In the genomic region with DNA sequence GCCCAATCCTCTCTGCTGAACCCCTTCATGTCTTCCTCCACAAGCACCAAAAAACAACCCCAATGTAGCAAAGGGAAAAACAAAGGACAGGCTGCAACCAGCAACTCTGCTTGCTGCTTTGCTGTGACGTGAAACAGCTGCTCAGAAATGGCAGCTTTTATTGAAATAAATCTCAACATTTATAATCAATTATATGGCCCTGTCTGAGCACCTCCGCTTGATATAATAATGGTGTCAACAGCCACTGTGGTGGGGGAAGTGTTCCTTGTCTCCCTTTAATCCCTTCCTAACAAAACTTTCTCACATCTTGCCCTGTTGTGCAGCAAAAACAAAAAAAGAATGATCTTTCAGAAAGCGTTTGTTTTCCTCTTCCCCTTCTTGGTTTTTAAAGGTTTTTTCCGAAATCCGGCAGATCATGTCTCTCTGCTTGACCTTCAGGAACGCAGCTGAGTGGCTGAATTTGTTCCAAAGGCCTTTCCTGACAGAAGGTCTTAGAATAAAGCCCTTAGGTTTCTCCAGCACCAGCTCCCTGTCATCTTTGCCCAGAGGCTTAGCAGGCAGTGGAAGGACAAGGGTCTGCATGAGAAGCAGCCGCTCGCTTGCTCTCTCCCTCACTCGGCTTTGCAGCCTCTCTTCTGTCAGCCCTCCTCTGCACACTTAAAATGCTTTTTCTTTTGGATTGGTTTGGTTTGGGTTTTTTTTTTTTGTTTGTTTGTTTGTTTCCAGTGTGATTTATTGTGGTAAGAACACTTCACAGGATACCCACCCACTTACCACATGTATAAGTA, we compare ENCODE assay signal across 25 mouse cellular contexts.
DNase-seq lines count a peak whose midpoint lies in the region; ATAC-seq and TF ChIP-seq lines count a peak whose summit lies in the region.
"Had no signal": no experiment of that assay in that cellular context is flagged by ENCODE, and none has a peak within 500 bp of the region (broad histone marks: within the 10 kb centered on the region; RNA-seq: fewer than 3 reads in every experiment).

No protein-coding gene starts in this region.

- no peak overlapping the region for H3K9ac ChIP-seq in hindbrain, postnatal 0 days (replicated peaks; ENCODE audit: low read length)
- no peak overlapping the region for H3K9ac ChIP-seq in hindbrain, embryonic 16.5 days (ENCODE audit: low read depth, low read length)
- H3K9ac ChIP-seq: heart, embryonic 13.5 days; hindbrain, embryonic 12.5 days; limb, embryonic 13.5 days; liver, embryonic 12.5 days had no signal

- no peaks in the 10 kb centered on the region for H3K27me3 ChIP-seq in hindbrain, postnatal 0 days (ENCODE audit: insufficient read depth, low read length)
- no peaks in the 10 kb centered on the region for H3K27me3 ChIP-seq in hindbrain, embryonic 16.5 days (replicated peaks; ENCODE audit: control insufficient read depth, insufficient read depth, low read length)
- H3K27me3 ChIP-seq: CH12.LX; heart, embryonic 13.5 days; hindbrain, embryonic 12.5 days; limb, embryonic 13.5 days; liver, embryonic 12.5 days had no signal

- no peaks in the 10 kb centered on the region for H3K4me1 ChIP-seq in hindbrain, postnatal 0 days (ENCODE audit: insufficient read depth, low read length)
- H3K4me1 ChIP-seq in hindbrain, embryonic 16.5 days (ENCODE audit: control insufficient read depth, insufficient read depth, low read depth, low read length), result no peaks in the 10 kb centered on the region; the same call in 1 of the 2 replicates
- H3K4me1 ChIP-seq: heart, embryonic 13.5 days; hindbrain, embryonic 12.5 days; liver, embryonic 12.5 days had no signal

- no peaks in the 10 kb centered on the region for H3K36me3 ChIP-seq in hindbrain, postnatal 0 days (ENCODE audit: insufficient read depth, low read length)
- no peaks in the 10 kb centered on the region for H3K36me3 ChIP-seq in hindbrain, embryonic 16.5 days (ENCODE audit: control insufficient read depth, insufficient read depth, low read length)
- H3K36me3 ChIP-seq: G1E; heart, embryonic 13.5 days; hindbrain, embryonic 12.5 days; limb, embryonic 13.5 days; liver, embryonic 12.5 days had no signal

- peak; percentile 9 to 19 for DNase-seq in adrenal gland, postnatal 36 days
- DNase-seq in adrenal gland, adult 8-10 months, result no peak
- DNase-seq in hindbrain, postnatal 0 days (ENCODE audit: low spot score), result peak; percentile 3
- peak; percentile 18 to 31 for DNase-seq in kidney, postnatal 4 days
- no peak for DNase-seq in kidney, adult 9 months
- peak; percentile 45 for DNase-seq in brain, embryonic 14.5 days (ENCODE audit: low read depth)
- no peak for DNase-seq in gastrocnemius, adult 8-10 months (ENCODE audit: low spot score in 2 of 2)
- DNase-seq: cerebellum, adult 2 months; gastrocnemius, postnatal 36 days; heart, adult 2 months; heart, postnatal 14 days; layer of hippocampus, adult 9-11 months; lung, adult 18-20 months; right cerebral cortex, postnatal 14 days; thymus, adult 2 months; thymus, postnatal 4 days had no signal

- H3K4me3 ChIP-seq in hindbrain, postnatal 0 days (ENCODE audit: low read length), result no peak overlapping the region
- H3K4me3 ChIP-seq in hindbrain, embryonic 16.5 days (ENCODE audit: low read length), result no peak overlapping the region
- H3K4me3 ChIP-seq: heart, adult 2 months; heart, embryonic 13.5 days; hindbrain, embryonic 12.5 days; limb, embryonic 13.5 days; liver, embryonic 12.5 days had no signal

- TF ChIP-seq POLR2A in brain, embryonic 14.5 days (IDR thresholded peaks at IDR 0.05; ENCODE audit: borderline replicate concordance, extremely low read depth, insufficient read depth, insufficient read length, poor library complexity, severe bottlenecking), result no peak

- ATAC-seq in hindbrain, postnatal 0 days, result no peak
- ATAC-seq in hindbrain, embryonic 16.5 days, result no peak
- ATAC-seq: liver, embryonic 12.5 days; Patski had no signal

- H3K4me2 ChIP-seq in hindbrain, postnatal 0 days (ENCODE audit: low read depth, low read length), result no peak overlapping the region
- no peak overlapping the region for H3K4me2 ChIP-seq in hindbrain, embryonic 16.5 days (ENCODE audit: low read length)
- H3K4me2 ChIP-seq: heart, embryonic 13.5 days; hindbrain, embryonic 12.5 days; limb, embryonic 13.5 days; liver, embryonic 12.5 days had no signal

- no peak for TF ChIP-seq CTCF in hindbrain, postnatal 0 days (IDR thresholded peaks at IDR 0.05; ENCODE audit: low read depth)
- no peak for TF ChIP-seq CTCF in brain, embryonic 14.5 days (IDR thresholded peaks at IDR 0.05; ENCODE audit: borderline replicate concordance, extremely low read depth, insufficient read depth, insufficient read length)

- no peak overlapping the region for H3K27ac ChIP-seq in hindbrain, postnatal 0 days
- H3K27ac ChIP-seq in hindbrain, embryonic 16.5 days (ENCODE audit: low read depth, low read length), result no peak overlapping the region
- H3K27ac ChIP-seq: heart, adult 2 months; heart, embryonic 13.5 days; hindbrain, embryonic 12.5 days; limb, embryonic 13.5 days; liver, embryonic 12.5 days; stomach, postnatal 0 days had no signal

- 53% methylated on average over 9 of the region's 9 CpGs for WGBS in hindbrain, postnatal 0 days
- 57% methylated on average over 9 of the region's 9 CpGs for WGBS in hindbrain, embryonic 16.5 days

- no peaks in the 10 kb centered on the region for H3K9me3 ChIP-seq in hindbrain, postnatal 0 days (ENCODE audit: low read length)
- H3K9me3 ChIP-seq in hindbrain, embryonic 16.5 days (ENCODE audit: control insufficient read depth, low read length), result no peaks in the 10 kb centered on the region
- H3K9me3 ChIP-seq: heart, embryonic 13.5 days; hindbrain, embryonic 12.5 days; limb, embryonic 13.5 days; liver, embryonic 12.5 days had no signal

Comparison
In these comparisons a context has a peak if more than half of its experiments do, and no peak if none do; other contexts are left out.
1. DNase-seq: peak in adrenal gland, postnatal 36 days (2 of 2), hindbrain, postnatal 0 days (single experiment), kidney, postnatal 4 days (2 of 2) and brain, embryonic 14.5 days (single experiment); none in adrenal gland, adult 8-10 months (single experiment), kidney, adult 9 months (single experiment) and gastrocnemius, adult 8-10 months (0 of 2).